Mouse (Mus musculus): Measurements from ENCODE around the gene Evx1.

Gene Evx1

DNA sequence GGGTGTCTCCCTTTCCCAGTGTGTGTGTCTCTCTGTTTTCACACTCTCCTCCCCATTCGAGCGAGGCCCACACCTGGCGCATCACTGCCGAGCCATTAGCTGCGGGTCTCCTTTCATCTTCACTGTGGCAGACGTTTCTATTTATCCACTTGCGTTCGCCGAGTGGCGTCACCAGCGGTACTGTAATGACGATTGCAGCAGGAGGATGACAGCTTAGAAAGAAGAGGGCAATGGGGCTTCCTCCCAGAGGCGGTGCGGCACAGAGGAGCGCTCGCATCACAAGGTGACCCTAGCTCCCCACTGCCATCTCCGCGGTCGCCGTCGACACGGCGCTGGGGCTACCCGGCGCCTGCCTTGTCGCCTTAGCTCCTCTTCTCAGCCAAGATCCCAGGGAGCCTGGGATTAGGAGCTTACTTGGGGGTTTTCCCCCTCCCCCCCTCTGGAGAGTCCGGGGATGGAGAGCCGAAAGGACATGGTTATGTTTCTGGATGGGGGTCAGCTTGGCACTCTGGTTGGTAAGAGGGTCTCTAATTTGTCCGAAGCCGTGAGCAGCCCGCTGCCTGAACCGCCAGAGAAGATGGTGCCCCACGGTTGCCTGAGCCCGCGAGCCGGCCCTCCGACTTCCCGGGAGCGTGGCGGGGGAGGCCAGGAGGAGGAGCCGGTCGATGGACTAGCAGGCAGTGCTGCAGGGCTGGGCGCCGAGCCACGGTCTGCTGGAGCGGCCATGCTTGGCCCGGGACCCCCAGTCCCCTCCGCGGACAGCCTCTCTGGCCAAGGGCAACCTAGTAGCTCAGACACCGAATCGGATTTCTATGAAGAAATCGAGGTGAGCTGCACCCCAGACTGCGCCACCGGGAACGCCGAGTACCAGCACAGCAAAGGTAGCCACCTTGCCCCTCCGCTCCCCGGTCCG, at the start of gene Evx1:
Gene Evx1, plus strand, starts transcription at position 108 of the 913 bp plus-strand sequence.
- DNase-seq = no peak

- no peak for DNase-seq
Observed at GRCm38 (mm10) chr6:52264106-52264790, 49.0 kb upstream of the Evx1 start.

DNA sequence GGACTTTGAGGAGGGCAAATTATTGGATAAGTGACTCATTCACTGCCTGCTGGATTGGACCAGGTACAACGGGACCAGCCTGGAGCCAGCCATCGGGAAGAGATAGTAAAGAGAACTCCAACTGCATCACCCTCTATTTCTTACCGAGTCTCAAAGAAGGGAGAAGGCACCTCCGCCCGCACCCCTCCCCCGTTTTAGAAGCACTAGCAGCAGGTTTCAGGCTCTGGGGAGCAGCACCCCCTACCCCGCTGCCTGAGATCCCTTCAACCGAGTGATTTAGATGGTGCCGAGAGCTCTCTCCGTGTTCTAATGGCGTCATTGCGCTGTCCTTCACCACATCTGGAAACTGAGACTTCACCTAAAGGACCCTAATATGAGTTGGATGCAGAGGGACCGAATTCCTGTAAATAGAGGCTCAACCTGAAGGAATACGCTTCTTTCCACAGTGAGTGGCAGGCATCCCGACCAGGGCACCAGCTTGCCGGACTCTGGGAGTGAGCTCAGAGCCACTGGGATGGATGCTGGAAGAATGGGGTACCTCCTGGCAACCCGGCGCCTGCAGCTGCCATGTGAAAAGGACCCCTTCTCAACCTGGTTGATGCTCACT, 47.9 kb upstream of the Evx1 start:
- no peak for DNase-seq

DNA sequence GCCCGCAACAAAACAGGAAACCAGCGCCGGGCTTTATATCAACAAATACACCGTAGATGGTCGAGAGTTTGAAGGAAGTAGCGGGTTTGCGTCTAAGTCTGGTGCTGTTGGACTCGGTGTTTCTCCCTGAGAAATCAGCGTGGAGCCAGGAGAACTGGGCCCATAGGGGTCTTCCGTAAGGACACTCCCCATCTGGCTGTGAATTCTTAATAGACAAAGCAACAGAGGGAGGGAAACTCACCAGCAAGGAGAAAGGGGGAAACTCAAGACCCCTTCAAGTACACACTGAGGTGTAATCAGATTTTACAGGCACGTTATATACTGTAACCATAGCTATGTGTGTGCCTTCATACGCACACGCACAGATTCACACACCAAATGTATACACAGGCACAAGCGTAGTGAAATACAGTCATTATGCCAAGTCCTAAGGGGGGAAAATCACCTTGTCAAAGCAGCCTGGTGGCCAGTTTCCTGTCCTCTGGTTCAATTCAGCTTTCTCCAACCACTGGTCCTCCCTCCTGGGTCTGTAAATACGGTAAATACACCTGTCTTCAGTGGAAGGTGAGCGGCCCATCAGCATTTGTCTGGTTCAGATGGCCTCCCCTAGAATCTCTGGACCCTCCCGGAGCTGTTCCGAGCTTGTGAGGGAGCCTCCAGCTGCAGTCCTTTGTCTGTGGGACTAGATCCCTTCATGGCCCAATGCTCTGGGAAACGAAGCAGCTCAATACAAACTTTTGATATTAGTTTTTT, 47.2 kb upstream of the Evx1 start:
- DNase-seq = no peak

- DNase-seq = no peak
Observed at GRCm38 (mm10) chr6:52266666-52266985, 46.7 kb upstream of the Evx1 start.

DNA sequence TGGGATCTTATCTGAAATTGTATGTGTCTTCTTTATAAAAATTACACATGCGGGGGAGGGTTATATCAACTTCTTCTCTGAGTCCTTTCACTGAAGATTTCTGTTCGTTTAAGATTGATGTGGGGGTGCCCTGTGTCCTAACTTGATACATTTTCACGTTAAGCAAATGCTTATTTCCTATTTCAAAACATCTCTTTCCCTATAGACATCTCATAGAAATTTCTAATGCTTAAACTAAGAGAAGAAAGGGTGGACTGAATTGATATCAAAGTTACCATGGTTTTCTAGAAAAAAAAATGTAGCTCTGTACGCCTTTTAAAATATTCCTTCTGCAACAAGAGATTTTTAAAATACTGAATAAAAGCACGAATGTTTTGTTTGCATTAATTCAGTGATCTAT, 46.1 kb upstream of the Evx1 start:
- no peak for DNase-seq

DNA sequence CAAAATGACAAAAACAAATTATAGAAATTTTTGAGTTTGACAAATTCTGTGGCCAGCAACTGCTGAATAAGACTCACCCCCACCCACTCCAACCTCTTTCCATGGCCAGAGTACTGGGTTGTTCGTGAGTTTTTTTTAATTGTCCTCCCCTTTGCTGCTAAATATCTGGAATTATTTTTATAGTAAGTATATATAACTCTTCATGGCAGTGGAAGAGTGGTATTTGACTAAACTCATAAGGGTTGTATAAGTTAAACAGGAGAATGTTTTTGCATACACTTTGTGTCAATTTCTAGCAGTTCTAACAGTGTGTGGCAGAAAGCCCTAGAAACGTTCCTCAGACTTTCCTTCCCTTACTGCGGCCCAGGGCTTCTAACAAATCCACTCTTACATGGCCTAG, 45.6 kb upstream of the Evx1 start:
- no peak for DNase-seq

- DNase-seq = no peak
Observed at GRCm38 (mm10) chr6:52268341-52268740, 45.0 kb upstream of the Evx1 start.

DNA sequence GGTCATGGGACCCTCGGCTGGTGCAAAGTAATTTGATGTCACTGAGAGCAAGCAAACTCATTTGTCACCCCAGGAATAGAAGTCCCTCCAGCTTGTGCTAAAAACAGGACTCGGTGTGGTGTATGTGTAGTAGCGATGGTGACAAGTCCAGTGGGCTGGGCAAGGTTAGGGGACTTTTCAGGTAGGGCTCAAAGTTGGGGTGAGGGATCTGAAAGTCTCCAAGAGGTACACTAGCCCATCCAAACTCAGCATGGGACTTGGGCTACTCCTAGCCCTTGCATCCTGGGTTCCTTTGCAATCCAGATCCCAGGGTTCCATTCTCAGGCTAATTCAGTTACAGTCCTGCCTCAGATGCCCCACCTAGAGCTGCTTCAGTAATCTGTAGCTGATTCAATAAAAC, 44.5 kb upstream of the Evx1 start:
- DNase-seq = no peak

- DNase-seq = peak; percentile 66
Observed at GRCm38 (mm10) chr6:52270494-52271480, 42.5 kb upstream of the Evx1 start.

DNA sequence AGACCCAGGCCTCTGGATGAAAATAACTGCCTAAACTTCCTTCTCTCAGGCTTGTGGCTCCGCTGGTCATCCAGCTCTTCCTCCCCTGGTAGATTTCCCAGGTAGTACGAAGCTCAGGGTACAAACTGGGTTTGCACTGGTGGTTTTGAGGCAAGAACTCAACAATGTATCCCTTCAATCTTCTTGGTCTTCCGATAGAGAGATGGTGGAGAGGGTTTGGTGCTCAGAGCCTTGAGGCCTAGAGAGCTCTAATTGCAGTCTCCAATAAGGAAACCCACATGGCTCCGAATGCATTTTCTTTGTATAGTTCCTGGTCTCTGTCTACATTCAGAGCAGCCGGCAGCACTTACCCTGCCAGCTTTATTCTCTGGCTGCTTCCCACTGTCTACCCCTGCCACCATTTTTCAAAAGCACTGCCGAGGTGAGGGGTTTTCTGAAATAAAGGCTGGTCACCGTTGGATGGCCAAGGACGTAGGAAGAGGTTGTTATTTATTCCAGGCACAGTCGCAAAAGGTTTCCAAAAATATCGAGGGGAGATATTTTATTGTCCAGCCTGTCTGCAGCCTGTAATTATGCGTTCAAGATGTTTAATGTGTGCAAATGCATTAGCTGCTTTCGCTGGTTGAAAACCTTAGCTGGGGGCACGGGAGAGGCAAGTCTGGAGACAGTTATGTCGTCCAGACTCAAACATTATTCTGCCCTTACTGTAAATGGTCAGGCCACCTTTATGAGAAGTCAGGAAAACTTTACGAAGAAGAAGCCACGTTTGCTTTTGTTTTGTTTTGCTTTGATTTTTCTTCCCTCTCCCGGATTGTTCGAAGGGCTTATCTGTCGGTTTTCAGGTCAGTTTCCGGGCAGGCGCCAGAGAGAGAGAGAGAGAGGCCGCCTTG, 40.3 kb upstream of the Evx1 start:
- no peak for DNase-seq

DNA sequence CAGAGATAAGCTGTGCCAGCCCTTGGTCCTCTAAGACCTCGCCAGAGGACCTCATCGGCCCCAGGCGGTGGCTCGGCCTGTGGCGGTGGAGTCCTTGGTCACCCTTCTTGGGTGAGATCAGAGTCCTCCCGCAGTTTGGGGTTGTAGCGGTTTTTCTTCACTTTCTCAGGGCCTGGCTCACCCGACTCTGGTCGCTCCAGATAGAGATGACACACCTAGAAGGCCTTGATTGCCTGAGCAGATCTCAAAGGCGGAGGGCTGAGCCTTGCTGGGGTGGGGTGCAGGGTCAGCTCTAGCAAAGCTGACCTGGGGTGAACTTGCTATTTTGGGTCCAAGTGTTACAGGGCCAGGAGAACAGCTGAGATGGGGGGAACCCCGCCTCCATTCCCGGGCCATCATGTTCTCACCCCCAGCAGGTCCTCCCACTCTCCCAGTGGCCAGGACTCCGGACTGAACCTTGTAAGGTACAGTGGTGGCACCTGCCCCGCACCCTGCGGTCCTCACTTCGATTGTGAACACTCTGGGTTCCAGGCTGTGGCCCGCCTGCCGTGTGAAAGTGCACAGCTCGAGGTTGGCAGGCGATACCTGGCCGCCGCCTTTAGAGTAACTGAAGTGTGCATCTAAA, 39.5 kb upstream of the Evx1 start:
- DNase-seq = no peak

DNA sequence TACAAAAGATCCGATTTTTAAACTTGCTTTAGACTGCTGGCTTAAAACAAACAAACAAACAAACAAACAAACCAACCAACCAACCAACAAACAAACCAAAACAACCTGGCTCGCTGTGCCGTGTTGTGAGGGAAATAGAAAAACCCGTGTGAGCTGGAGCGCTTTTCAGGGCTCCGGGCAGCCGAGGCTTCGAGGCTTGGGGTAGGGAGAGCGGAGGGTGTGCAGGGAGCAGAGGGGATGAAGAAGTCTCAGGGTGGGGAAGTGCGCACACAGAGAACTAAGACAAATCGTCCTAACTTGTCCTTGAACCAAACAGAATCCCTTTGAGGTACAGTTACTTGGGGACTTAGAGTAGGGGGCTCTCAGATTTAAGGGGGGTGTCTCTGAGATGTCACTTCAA, 38.7 kb upstream of the Evx1 start:
- no peak for DNase-seq

- no peak for DNase-seq
Observed at GRCm38 (mm10) chr6:52275563-52276280, 37.6 kb upstream of the Evx1 start.

DNA sequence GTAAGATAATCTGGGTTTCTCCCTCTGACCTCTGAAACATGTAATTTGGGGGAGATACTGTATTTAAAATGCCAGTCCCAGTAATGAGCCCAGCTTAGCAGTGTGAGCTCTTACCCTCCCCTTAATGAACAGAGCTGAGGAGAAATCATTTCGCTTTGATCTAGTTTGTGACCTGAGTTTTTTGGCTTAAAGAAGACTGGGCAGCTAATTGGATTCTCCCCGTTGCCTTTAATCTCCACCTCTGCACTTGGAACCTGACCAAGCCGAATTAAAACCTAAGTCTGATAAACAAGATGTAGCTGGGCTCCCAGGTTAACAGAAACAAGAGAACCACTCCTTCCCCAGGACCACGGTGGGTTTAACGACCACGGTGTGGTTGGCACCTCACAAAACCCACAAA, 36.9 kb upstream of the Evx1 start:
- DNase-seq = no peak

DNA sequence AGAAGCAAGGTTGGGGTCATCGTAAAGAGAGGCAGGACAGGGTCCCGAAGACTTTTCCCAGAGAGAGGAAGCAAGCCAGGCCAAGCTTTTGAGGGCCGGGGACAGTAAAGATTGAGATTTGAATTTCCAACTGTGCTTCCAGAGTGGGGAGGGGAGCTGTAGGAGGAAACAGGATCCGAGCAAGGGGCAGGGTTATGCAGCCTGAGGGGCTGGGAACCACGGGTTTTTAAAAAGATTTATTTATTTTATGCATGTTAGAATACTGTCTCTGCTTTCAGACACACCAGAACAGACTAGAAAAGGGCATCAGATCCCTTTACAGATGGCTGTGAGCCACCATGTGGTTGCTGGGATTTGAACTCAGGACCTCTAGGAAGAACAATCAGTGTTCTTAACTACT, 36.4 kb upstream of the Evx1 start:
- no peak for DNase-seq

DNA sequence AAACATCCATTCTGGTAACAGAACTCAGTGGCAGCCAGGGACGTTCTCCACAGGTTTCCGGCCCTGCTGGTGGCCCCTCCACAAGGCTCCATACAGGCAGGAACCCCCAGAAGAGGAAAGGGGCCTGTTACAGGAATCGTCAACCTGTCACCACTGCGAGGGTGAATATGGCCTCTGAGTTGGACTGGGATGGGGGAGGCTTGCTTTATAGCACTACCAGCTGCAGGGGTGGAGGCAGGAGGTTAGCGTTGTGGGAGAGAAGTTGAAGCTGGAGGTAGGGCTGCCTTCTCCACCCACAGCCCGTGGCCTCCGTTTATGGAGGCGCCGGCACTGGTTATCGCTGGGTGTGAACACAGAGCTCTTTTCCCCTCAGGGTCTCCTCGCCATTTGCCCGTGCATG, 32.2 kb upstream of the Evx1 start:
- no peak for DNase-seq

GRCm38 (mm10) chr6:52283896-52284295, 29.4 kb upstream of the Evx1 start:
- DNase-seq = no peak

GRCm38 (mm10) chr6:52290186-52290585, 23.1 kb upstream of the Evx1 start:
- DNase-seq = no peak

Measured in right cerebral cortex, adult 18-20 months (tissue).